Mouse (Mus musculus): Measurements from ENCODE around the gene Gm3238.
"Not testable (repeated sequence)": the region's sequence is repeated elsewhere in the genome, so short reads cannot be mapped to it uniquely, and the experiment has no call there.

Gm3238 gene

GRCm38 (mm10) chr10:77741924-77742688, 29.0 kb downstream of the Gm3238 start, which contains the start of gene Gm18596:
Gene Gm18596, minus strand, starts transcription at chr10:77742638.
- DNase-seq = not testable (repeated sequence)

- no peak for DNase-seq
Observed at GRCm38 (mm10) chr10:77738929-77739328, 32.2 kb downstream of the Gm3238 start.

GRCm38 (mm10) chr10:77735928-77736327, 35.2 kb downstream of the Gm3238 start:
- DNase-seq = no peak

DNA sequence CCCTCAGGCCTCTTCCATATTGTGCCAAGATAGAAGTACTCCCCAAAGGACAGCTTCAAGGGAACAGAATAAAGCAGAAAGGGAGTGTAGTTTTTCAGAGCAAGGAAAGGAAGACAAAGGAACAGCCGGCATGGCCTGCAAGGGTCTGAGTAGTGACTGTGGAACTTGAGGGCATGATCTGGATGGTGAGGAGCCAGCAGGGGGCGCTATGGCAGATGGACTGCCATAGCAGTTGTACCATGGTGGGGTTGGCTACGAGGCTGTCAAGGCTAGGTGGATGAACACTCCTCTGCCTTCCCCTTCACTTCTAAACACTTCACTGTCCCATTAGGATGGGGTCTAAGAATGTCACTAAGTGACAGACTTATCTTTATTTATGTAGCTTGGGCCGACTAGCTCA, 41.9 kb downstream of the Gm3238 start:
- DNase-seq = no peak

- DNase-seq = no peak
Observed at GRCm38 (mm10) chr10:77728280-77728679, 42.8 kb downstream of the Gm3238 start.

DNA sequence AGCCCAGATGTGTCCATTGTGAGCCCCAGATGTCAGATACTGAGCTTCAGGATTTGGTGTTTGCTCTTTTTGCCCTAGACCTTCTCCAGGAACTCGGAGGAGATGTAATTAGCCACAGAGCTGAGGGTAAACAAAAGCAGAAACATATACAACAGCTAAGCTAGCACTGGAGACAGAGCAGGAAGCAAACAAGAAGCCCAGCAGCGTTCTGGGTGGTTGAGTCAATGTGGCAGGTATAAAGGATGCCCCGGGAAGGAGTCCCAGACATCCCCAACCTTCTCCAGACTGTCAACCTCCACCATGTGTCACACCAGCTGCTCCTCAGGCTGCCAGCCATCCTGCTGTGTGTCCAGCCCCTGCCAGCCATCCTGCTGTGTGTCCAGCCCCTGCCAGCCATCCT, 44.9 kb downstream of the Gm3238 start, which contains the start of gene Gm10100:
TSS of gene Gm10100 (plus strand) at position 301 of the 400 bp plus-strand sequence.
- DNase-seq = no peak

DNA sequence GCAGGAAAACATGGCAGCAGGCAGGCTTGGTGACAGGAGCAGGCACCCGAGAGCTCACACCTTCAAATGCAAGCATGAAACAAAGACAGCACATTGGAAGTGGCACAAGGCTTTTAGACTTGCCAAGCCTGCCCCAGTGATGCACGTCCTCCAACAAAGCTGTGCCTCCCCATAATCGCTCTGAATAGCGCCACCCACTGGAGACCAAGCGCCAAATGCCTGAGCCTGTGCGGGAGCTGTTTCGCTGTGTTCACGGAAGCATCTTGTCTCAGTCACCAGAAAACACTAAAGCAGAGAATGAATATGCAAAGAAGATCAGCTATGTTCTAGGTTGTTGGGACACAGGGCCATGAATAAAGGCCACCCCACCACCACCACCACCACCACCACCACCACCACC, 46.3 kb downstream of the Gm3238 start:
- DNase-seq = no peak

Measured in heart, adult 11 months (tissue).